Mouse (Mus musculus) limb, embryonic 10.5 days (tissue): Measurements from ENCODE around the gene Map1b. TPM values are rescaled to one million over a fixed set of nuclear protein-coding genes. Genes with fewer than 3 reads are reported as not detected.
A peak's percentile ranks its signal among the peaks of the same experiment; 100 is the strongest.

Experiments
- DNase-seq: peaks from one replicate; pipeline ENCODE4 v3.0.0-alpha.2; 2017; ENCODE audit warnings: low spot score
- H3K27ac ChIP-seq: fragments of 300-500 bp; sonication (generic); 2 replicates; pipeline ENCODE4 v1.5.1; 2016; ENCODE audit warnings: mild to moderate bottlenecking
- H3K27me3 ChIP-seq: fragments of 300-500 bp; sonication (generic); 2 replicates; pipeline ENCODE4 v1.6.1; 2016; ENCODE audit warnings: low read depth, mild to moderate bottlenecking; ENCODE audit not compliant: poor library complexity, severe bottlenecking
- H3K36me3 ChIP-seq: fragments of 300-500 bp; sonication (generic); 2 replicates; pipeline ENCODE4 v1.6.1; 2016; ENCODE audit warnings: mild to moderate bottlenecking, moderate library complexity
- H3K4me1 ChIP-seq: fragments of 300-500 bp; sonication (generic); 2 replicates; pipeline ENCODE4 v1.6.1; 2016
- H3K4me3 ChIP-seq: fragments of 300-500 bp; sonication (generic); 2 replicates; pipeline ENCODE4 v1.5.1; 2016; ENCODE audit warnings: mild to moderate bottlenecking, moderate library complexity
- H3K9me3 ChIP-seq: fragments of 300-500 bp; sonication (generic); replicated peaks from 2 replicates; pipeline ENCODE4 v1.6.1; 2016; ENCODE audit warnings: mild to moderate bottlenecking
- WGBS: fragments of 180-500 bp; shearing (Covaris S2); methylation state at CpG from one replicate; pipeline ENCODE4 v1.1.7; 2016; 5-methylcytosine and 5-hydroxymethylcytosine counted together
- polyA plus RNA-seq: library from polyadenylated mRNA; unstranded; fragments of >200 nt; fragmentation: Nextera tagmentation; extraction: Ambion mirVana; gene quantifications from 2 replicates; pipeline ENCODE4 v1.2.1, GENCODE M21; 2016

The Map1b gene
- polyA plus RNA-seq, 1 experiment from 2014 or later, result 60.1 TPM

DNA sequence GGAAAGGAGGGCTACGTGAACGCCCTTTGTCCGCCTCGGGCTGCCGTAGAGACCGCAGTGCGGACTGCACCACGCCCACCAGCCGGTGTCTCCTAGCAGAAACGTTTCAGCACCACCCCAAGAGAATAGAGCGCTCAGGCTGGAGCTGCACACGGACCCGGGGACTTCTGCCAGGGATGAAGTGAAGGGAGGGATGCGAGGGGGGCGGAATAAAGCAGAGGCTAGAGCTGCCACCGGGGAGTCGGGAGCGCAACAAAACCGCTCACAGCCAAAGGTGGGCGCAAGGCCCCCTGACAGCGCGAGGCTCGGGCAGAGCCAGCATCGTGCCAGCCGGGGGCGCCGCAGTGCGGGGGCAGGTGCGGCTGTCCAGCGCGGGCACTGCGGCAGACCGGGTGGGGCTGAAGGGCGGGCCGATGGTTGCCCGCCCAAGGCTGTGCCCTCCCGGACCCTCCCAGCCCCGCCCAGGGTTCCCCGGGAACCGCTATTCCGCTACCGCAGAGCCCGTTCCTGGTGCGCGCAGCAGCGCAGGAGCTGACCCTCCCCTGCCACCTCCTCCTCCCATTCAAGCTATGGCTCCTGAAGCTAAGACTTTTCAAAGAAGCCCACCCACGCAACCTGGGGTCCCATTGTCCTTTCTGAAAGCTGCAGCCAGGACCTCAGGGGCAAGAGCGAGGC lies 1.3 kb downstream of the Map1b start:
- Histone ChIP-seq H3K27me3 (0 out of 2 replicates have a peak, but pooled peaks cover 4% of the 10 kb centered on the region), H3K27ac (peak overlapping the region; percentile 82), H3K36me3 (no peaks in the 10 kb centered on the region), H3K4me3 (peak overlapping the region; percentile 71), H3K4me1 (peaks cover 42% of the 10 kb centered on the region), H3K9me3 (no peaks in the 10 kb centered on the region)
- WGBS, result under 1% methylated on average over 47 of the region's 48 CpGs
- DNase-seq, result peak; percentile 87

GRCm38 (mm10) chr13:99513990-99514389 lies 2.4 kb downstream of the Map1b start:
- H3K4me3 ChIP-seq, result peak overlapping the region; percentile 71; the same call in 1 of the 2 replicates
- DNase-seq, result peak; percentile 48
- peaks cover 42% of the 10 kb centered on the region for H3K4me1 ChIP-seq
- WGBS, result 38% methylated on average over 10 of the region's 10 CpGs
- no peaks in the 10 kb centered on the region for H3K9me3 ChIP-seq
- H3K27me3 ChIP-seq, result 0 out of 2 replicates have a peak, but pooled peaks cover 4% of the 10 kb centered on the region
- H3K36me3 ChIP-seq, result no peaks in the 10 kb centered on the region
- peak overlapping the region; percentile 46; the same call in 1 of the 2 replicates for H3K27ac ChIP-seq

DNA sequence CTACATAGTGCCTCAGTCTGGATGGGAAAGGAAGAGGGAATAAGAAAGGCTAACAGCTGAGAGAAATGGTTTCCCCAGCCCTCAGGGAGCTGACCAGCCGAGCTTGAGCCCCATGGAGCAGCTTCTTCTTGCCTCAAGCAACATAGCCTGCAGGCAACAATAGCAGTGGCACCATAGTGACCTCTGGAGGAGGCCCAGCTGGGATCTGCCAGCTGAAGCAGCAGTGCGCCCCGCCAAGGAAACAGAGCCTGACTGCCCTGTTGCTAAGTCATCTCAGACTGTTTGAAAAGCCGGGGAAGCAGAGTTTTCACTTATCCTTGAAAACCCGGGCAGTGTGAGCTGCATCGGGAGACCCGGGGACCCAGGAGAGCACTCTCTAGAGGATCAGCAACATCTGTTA lies 3.2 kb downstream of the Map1b start:
- peaks cover 42% of the 10 kb centered on the region for H3K4me1 ChIP-seq
- no peaks in the 10 kb centered on the region for H3K9me3 ChIP-seq
- H3K27me3 ChIP-seq, result 0 out of 2 replicates have a peak, but pooled peaks cover 4% of the 10 kb centered on the region
- no peak overlapping the region for H3K27ac ChIP-seq
- no peak overlapping the region for H3K4me3 ChIP-seq
- peak; percentile 62 for DNase-seq
- WGBS, result 10% methylated on average over 7 of the region's 7 CpGs
- H3K36me3 ChIP-seq, result no peaks in the 10 kb centered on the region

DNA sequence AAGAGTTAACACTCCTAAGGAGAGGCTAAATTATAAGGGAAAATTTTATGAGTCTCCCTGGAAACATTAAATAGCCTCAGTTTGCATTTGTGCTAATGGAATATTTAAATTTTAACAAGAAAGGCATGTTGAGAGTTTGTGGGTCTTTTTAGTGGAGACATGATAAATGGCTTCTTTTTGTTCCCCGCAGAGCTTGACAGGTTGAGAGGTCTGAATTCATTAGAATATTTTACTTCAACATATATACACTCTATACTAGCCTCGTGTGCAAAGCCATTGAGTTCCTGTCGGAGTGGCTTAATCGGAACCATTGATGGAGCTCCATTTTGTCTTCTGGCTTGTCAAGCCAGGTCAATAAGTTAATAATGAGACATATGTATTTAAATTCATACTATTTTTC lies 6.4 kb downstream of the Map1b start:
- H3K27ac ChIP-seq, result no peak overlapping the region
- no peak for DNase-seq
- H3K36me3 ChIP-seq, result peaks cover 8% of the 10 kb centered on the region; the same call in 1 of the 2 replicates
- H3K27me3 ChIP-seq, result 0 out of 2 replicates have a peak, but pooled peaks cover 4% of the 10 kb centered on the region
- H3K4me3 ChIP-seq, result no peak overlapping the region
- WGBS, result 65% methylated on average over 4 of the region's 4 CpGs
- no peaks in the 10 kb centered on the region for H3K9me3 ChIP-seq
- peaks cover 22% of the 10 kb centered on the region for H3K4me1 ChIP-seq

- DNase-seq, result no peak
- WGBS, result 83% methylated on average over 2 of the region's 2 CpGs
- no peaks in the 10 kb centered on the region for H3K9me3 ChIP-seq
- H3K27me3 ChIP-seq, result no peaks in the 10 kb centered on the region
- H3K4me1 ChIP-seq, result peaks cover 21% of the 10 kb centered on the region
- peaks cover 8% of the 10 kb centered on the region; the same call in 1 of the 2 replicates for H3K36me3 ChIP-seq
- H3K4me3 ChIP-seq, result no peak overlapping the region
- H3K27ac ChIP-seq, result no peak overlapping the region
Measured at GRCm38 (mm10) chr13:99506580-99506962, 9.8 kb downstream of the Map1b start.

DNA sequence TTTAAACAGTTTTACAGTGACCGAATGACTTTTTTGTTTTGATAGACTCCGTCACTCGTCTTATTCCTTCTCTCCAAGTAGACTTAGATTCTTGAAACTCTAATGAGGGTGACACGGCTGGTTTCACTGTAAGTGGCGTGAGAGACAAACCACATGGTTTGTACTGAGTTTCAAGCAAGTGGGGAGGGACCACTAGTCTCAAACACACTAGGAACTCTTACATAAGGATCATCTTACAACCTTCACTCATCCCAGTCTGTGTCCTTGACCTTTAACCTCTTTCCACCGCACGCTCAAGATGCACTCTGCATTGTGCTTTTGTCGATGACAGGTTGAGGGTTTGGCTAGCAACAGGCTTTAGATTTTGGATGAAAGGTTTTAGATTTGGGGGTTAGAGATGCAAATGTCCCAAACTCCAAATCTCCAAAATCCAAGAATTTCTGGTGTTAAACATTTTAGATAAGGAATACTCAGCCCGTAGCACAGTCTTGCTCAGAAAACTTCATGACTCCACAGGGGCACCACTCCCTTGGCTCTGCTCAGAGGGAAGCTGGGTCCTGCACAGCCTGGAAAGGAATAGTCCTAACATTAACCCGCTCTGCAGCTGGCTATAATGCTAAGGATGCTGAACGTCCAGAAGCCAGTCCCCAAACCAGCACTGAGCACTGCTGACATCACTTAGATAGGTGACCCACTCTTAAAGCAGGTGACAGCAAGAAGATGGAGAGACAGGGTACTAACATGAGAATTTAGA lies 10.3 kb downstream of the Map1b start:
- H3K9me3 ChIP-seq, result no peaks in the 10 kb centered on the region
- no peaks in the 10 kb centered on the region for H3K27me3 ChIP-seq
- peaks cover 8% of the 10 kb centered on the region; the same call in 1 of the 2 replicates for H3K36me3 ChIP-seq
- WGBS, result 85% methylated on average over 11 of the region's 11 CpGs
- H3K27ac ChIP-seq, result no peak overlapping the region
- H3K4me1 ChIP-seq, result peaks cover 25% of the 10 kb centered on the region
- no peak for DNase-seq
- H3K4me3 ChIP-seq, result no peak overlapping the region

DNA sequence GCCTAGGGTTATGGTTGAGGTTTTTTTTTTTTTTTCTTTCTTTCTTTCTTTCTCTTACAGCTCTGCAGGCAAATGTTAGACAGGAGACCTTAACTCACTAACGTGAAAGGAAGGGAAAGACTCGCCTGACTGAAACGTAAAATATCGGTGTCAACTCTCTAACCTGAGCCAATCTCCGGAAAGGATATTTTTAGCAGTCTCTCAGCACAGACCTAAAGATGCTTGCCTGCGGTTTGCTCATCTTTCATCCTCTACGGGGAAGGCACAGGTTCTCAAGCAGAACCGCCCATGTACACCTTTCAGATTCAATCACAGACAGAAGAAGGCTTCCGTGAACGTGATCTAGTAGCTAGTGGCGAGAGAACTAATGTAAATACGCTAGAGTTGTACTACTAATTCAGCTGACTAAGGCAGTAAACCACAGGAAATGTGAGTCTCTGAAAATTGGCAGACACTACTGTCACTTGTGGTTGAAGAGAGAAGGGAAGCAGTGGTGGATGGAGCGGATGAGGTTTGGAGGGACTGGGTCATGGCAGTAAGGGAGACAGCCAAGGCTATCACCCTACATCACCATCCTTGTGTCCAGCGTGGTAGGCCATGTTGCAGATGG lies 12.9 kb downstream of the Map1b start:
- 93% methylated on average over 14 of the region's 14 CpGs for WGBS

DNA sequence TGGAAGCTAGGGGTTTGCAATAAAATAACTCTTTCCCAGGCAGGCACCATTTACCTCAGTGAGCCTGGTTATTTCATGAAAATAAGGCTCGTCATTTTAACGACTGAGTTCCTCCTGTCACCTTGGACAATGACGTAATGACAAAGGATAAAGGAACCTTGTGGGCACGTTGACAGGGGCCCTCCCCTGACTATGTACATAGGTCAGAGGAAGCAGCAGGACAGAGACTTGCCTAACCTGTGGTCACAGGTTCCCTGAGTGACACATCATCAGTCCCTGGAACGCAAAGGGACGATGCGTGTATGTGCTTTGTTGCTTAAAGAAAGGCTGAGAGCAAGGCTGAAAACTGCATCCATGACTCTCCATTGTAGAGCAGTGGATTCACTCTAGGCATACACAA lies 13.4 kb downstream of the Map1b start:
- Histone ChIP-seq H3K4me1 (peaks cover 32% of the 10 kb centered on the region), H3K4me3 (no peak overlapping the region), H3K9me3 (no peaks in the 10 kb centered on the region), H3K27me3 (no peaks in the 10 kb centered on the region), H3K36me3 (peaks cover 8% of the 10 kb centered on the region; the same call in 1 of the 2 replicates), H3K27ac (peak overlapping the region; percentile 38)
- no peak for DNase-seq
- WGBS, result 80% methylated on average over 7 of the region's 7 CpGs

More for the DNA sequence above, 12.9 kb downstream of the Map1b start:
- H3K27ac ChIP-seq, result no peak overlapping the region
- no peak for DNase-seq
- peaks cover 8% of the 10 kb centered on the region; the same call in 1 of the 2 replicates for H3K36me3 ChIP-seq
- H3K27me3 ChIP-seq, result no peaks in the 10 kb centered on the region
- peaks cover 32% of the 10 kb centered on the region for H3K4me1 ChIP-seq
- H3K4me3 ChIP-seq, result no peak overlapping the region
- no peaks in the 10 kb centered on the region for H3K9me3 ChIP-seq

DNA sequence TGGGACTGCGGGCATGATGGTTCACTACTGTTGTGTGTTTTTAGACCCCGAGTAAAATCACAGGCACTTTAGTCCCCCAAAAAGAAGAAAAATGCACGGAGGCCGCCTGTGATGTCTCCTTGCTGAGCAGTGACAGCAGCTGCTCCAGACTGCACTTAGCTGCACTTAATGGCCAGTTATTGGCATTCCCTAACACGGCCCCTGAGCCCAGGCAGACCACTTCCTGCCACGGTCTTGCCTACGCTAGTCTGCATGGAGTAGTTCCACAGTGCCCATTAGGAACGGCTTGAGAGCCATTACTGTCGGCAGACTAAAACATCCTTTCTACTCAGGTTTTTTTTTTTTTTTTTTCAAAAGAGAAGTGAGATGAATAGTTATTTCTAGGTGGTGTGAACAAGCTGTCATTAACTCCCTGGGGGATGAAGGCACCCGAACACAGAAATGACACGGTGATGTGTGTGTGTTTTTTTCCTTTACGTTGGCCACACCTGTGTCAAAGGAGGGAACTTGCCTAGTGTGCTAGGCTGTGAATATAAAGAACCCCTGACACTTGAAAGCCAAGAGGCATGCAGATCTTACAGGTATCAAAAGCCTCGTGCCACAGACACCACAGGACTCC lies 14.1 kb downstream of the Map1b start:
- Histone ChIP-seq H3K9me3 (no peaks in the 10 kb centered on the region), H3K4me1 (peaks cover 32% of the 10 kb centered on the region), H3K4me3 (no peak overlapping the region; the same call in 1 of the 2 replicates), H3K36me3 (peaks cover 7% of the 10 kb centered on the region; the same call in 1 of the 2 replicates), H3K27me3 (no peaks in the 10 kb centered on the region), H3K27ac (peak overlapping the region; percentile 75)
- peak; percentile 51 for DNase-seq
- 58% methylated on average over 13 of the region's 13 CpGs for WGBS

DNA sequence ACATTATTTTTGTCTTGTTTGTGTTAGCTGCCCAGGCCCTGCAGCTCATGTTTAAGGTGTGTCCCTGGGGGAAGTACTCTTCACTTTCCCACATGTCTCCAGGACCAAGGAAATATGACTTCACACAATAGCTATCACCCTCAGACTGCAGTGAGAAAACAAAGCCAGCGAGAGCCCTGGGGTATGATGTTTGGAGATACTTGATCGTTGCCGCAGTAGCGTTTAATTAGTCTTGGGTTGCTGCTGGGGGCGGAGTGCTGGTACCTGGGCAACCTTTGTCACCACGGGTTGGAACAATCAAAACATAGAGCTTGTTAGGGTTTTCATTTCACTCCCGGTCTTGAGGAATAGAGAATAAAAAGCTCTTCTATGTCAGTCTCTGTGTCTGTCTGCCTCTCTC lies 14.9 kb downstream of the Map1b start:
- Histone ChIP-seq H3K4me3 (no peak overlapping the region), H3K27ac (peak overlapping the region; percentile 75), H3K9me3 (no peaks in the 10 kb centered on the region), H3K36me3 (peaks cover 5% of the 10 kb centered on the region; the same call in 1 of the 2 replicates), H3K4me1 (peaks cover 32% of the 10 kb centered on the region), H3K27me3 (no peaks in the 10 kb centered on the region)
- WGBS, result 75% methylated on average over 7 of the region's 7 CpGs
- DNase-seq, result no peak

GRCm38 (mm10) chr13:99500609-99501008 lies 15.7 kb downstream of the Map1b start:
- no peaks in the 10 kb centered on the region for H3K27me3 ChIP-seq
- no peak overlapping the region for H3K4me3 ChIP-seq
- H3K36me3 ChIP-seq, result peaks cover 5% of the 10 kb centered on the region; the same call in 1 of the 2 replicates
- peaks cover 32% of the 10 kb centered on the region for H3K4me1 ChIP-seq
- H3K27ac ChIP-seq, result peak overlapping the region; percentile 75; the same call in 1 of the 2 replicates
- 71% methylated on average over 3 of the region's 3 CpGs for WGBS
- no peak for DNase-seq
- no peaks in the 10 kb centered on the region for H3K9me3 ChIP-seq

GRCm38 (mm10) chr13:99499764-99500163 lies 16.6 kb downstream of the Map1b start:
- H3K4me3 ChIP-seq, result no peak overlapping the region
- H3K27ac ChIP-seq, result no peak overlapping the region
- WGBS, result 87% methylated on average over 9 of the region's 9 CpGs
- DNase-seq, result no peak
- H3K36me3 ChIP-seq, result 0 out of 2 replicates have a peak, but pooled peaks cover 3% of the 10 kb centered on the region
- H3K27me3 ChIP-seq, result no peaks in the 10 kb centered on the region
- no peaks in the 10 kb centered on the region for H3K9me3 ChIP-seq
- H3K4me1 ChIP-seq, result peaks cover 32% of the 10 kb centered on the region
